Mouse (Mus musculus): ENCODE data around the gene Adgrg3. TPM values are rescaled to one million over a fixed set of nuclear protein-coding genes. Genes with fewer than 3 reads are reported as not detected.

Gene Adgrg3
- polyA plus RNA-seq (2014; fragmentation: Illumina TruSeq; extraction: RNeasy Lipid Tissue Mini Kit (QIAGEN cat#74804); ENCODE audit: low read depth, low replicate concordance), result 1.2 TPM

GRCm38 (mm10) chr8:95017451-95017850 lies at the start of gene Adgrg3:
Adgrg3 (plus strand) TSS chr8:95017692.

GRCm38 (mm10) chr8:94974467-94975165 lies 42.9 kb upstream of the Adgrg3 start, which contains the start of gene Adgrg1:
Adgrg1 (plus strand) TSS chr8:94974751.

GRCm38 (mm10) chr8:95054927-95055510 lies 37.5 kb downstream of the Adgrg3 start, which contains the start of gene Drc7:
Drc7 (plus strand) TSS chr8:95055103.

GRCm38 (mm10) chr8:95080381-95081341 lies 63.2 kb downstream of the Adgrg3 start, which contains the start of gene Katnb1:
Katnb1 (plus strand) TSS chr8:95081186.

Other genes with a start within 250 kb of the Adgrg3 start
- gene Cx3cl1, start 245.7 kb upstream of the Adgrg3 start, polyA plus RNA-seq (2014; fragmentation: Illumina TruSeq; extraction: RNeasy Lipid Tissue Mini Kit (QIAGEN cat#74804); ENCODE audit: low read depth, low replicate concordance), result 5.1 TPM
- gene Ccl17, start 207.2 kb upstream of the Adgrg3 start, polyA plus RNA-seq (2014; fragmentation: Illumina TruSeq; extraction: RNeasy Lipid Tissue Mini Kit (QIAGEN cat#74804); ENCODE audit: low read depth, low replicate concordance), result not detected
- gene Coq9, start 179.4 kb upstream of the Adgrg3 start, polyA plus RNA-seq (2014; fragmentation: Illumina TruSeq; extraction: RNeasy Lipid Tissue Mini Kit (QIAGEN cat#74804); ENCODE audit: low read depth, low replicate concordance), result 19.1 TPM
- gene Ciapin1, start 179.3 kb upstream of the Adgrg3 start, polyA plus RNA-seq (2014; fragmentation: Illumina TruSeq; extraction: RNeasy Lipid Tissue Mini Kit (QIAGEN cat#74804); ENCODE audit: low read depth, low replicate concordance), result 6.3 TPM
- gene Polr2c, start 160.2 kb upstream of the Adgrg3 start, polyA plus RNA-seq (2014; fragmentation: Illumina TruSeq; extraction: RNeasy Lipid Tissue Mini Kit (QIAGEN cat#74804); ENCODE audit: low read depth, low replicate concordance), result 4.5 TPM
- 13.7 TPM for gene Dok4, start 141.4 kb upstream of the Adgrg3 start, polyA plus RNA-seq (2014; fragmentation: Illumina TruSeq; extraction: RNeasy Lipid Tissue Mini Kit (QIAGEN cat#74804); ENCODE audit: low read depth, low replicate concordance)
- not detected for gene Ccdc102a, start 99.6 kb upstream of the Adgrg3 start, polyA plus RNA-seq (2014; fragmentation: Illumina TruSeq; extraction: RNeasy Lipid Tissue Mini Kit (QIAGEN cat#74804); ENCODE audit: low read depth, low replicate concordance)
- gene Adgrg5, start 94.0 kb upstream of the Adgrg3 start, polyA plus RNA-seq (2014; fragmentation: Illumina TruSeq; extraction: RNeasy Lipid Tissue Mini Kit (QIAGEN cat#74804); ENCODE audit: low read depth, low replicate concordance), result 0.19 TPM
- gene Adgrg1, start 42.9 kb upstream of the Adgrg3 start, polyA plus RNA-seq (2014; fragmentation: Illumina TruSeq; extraction: RNeasy Lipid Tissue Mini Kit (QIAGEN cat#74804); ENCODE audit: low read depth, low replicate concordance), result 2.4 TPM
- not detected for gene Drc7, start 37.4 kb downstream of the Adgrg3 start, polyA plus RNA-seq (2014; fragmentation: Illumina TruSeq; extraction: RNeasy Lipid Tissue Mini Kit (QIAGEN cat#74804); ENCODE audit: low read depth, low replicate concordance)
- gene Katnb1, start 63.5 kb downstream of the Adgrg3 start, polyA plus RNA-seq (2014; fragmentation: Illumina TruSeq; extraction: RNeasy Lipid Tissue Mini Kit (QIAGEN cat#74804); ENCODE audit: low read depth, low replicate concordance), result 0.22 TPM
- gene Kifc3, start 185.1 kb downstream of the Adgrg3 start, polyA plus RNA-seq (2014; fragmentation: Illumina TruSeq; extraction: RNeasy Lipid Tissue Mini Kit (QIAGEN cat#74804); ENCODE audit: low read depth, low replicate concordance), result not detected

Data from sigmoid colon, adult 10 weeks (tissue).